Mouse (Mus musculus) lung, adult 2 months (tissue): ENCODE measurements around the gene Tnfsf18.

Source experiments
- CTCF ChIP-seq: fragments of 200-500 bp; IDR thresholded peaks from 2 replicates; pipeline ENCODE4 v1.5.1; 2011; ENCODE audit warnings: mild to moderate bottlenecking, low read length, control low read depth; ENCODE audit not compliant: insufficient read depth
- POLR2A ChIP-seq: fragments of 200-500 bp; IDR thresholded peaks from 2 replicates; pipeline ENCODE4 v1.6.1; 2011; ENCODE audit warnings: low read depth, mild to moderate bottlenecking, control low read depth, low read length, borderline replicate concordance; ENCODE audit errors: extremely low read depth

- TF ChIP-seq POLR2A (no peak), CTCF (no peak)
Measured at GRCm38 (mm10) chr1:161491766-161492165, 2.7 kb upstream of the Tnfsf18 start.
